Mouse (Mus musculus): ENCODE measurements around the gene Snrnp35.
A peak's percentile ranks its signal among the peaks of the same experiment; 100 is the strongest.

GRCm38 (mm10) chr5:124439447-124440093 is 43.4 kb upstream of the Snrnp35 start, which contains the start of gene Kmt5a:
- TF ChIP-seq CTCF (IDR thresholded peaks at IDR 0.05) (peak; percentile 7; the same call in 1 of the 2 replicates), EP300 (IDR thresholded peaks at IDR 0.05) (no peak)
